Mouse (Mus musculus) thymus, postnatal 36 days (tissue): ENCODE results near the gene Cbx4.

Experiments used
- DNase-seq, 2 experiments: peaks; one replicate each; pipeline ENCODE4 v3.0.0; 2022; ENCODE audit warnings: mixed read lengths in 2 of 2

The Cbx4 gene

GRCm38 (mm10) chr11:119086144-119086971 is at the start of gene Cbx4:
Gene Cbx4, minus strand, starts transcription at chr11:119086221.
- peak; percentile 91 to 96 for DNase-seq

GRCm38 (mm10) chr11:119134586-119134985 is 48.6 kb upstream of the Cbx4 start:
- peak in 1 of 2 experiments; percentile 14 for DNase-seq

- peak; percentile 46 to 58 for DNase-seq
Measured at GRCm38 (mm10) chr11:119133437-119134221, 47.6 kb upstream of the Cbx4 start.

GRCm38 (mm10) chr11:119132198-119133035 is 46.4 kb upstream of the Cbx4 start:
- no peak for DNase-seq

GRCm38 (mm10) chr11:119130081-119130765 is 44.2 kb upstream of the Cbx4 start:
- no peak for DNase-seq

- DNase-seq = no peak
Measured at GRCm38 (mm10) chr11:119129281-119130058, 43.4 kb upstream of the Cbx4 start.

GRCm38 (mm10) chr11:119128668-119129280 is 42.8 kb upstream of the Cbx4 start:
- no peak for DNase-seq

GRCm38 (mm10) chr11:119127686-119128473 is 41.9 kb upstream of the Cbx4 start:
- DNase-seq = peak in 1 of 2 experiments; percentile 39

- no peak for DNase-seq
Measured at GRCm38 (mm10) chr11:119127147-119127546, 41.1 kb upstream of the Cbx4 start.

- DNase-seq = no peak
Measured at GRCm38 (mm10) chr11:119125929-119126861, 40.2 kb upstream of the Cbx4 start.

- no peak for DNase-seq
Measured at GRCm38 (mm10) chr11:119124536-119124935, 38.5 kb upstream of the Cbx4 start.

GRCm38 (mm10) chr11:119123522-119124319 is 37.7 kb upstream of the Cbx4 start:
- DNase-seq = no peak

- DNase-seq = no peak
Measured at GRCm38 (mm10) chr11:119122396-119122795, 36.4 kb upstream of the Cbx4 start.

- no peak for DNase-seq
Measured at GRCm38 (mm10) chr11:119118905-119119304, 32.9 kb upstream of the Cbx4 start.

GRCm38 (mm10) chr11:119117945-119118344 is 31.9 kb upstream of the Cbx4 start:
- no peak for DNase-seq

- no peak for DNase-seq
Measured at GRCm38 (mm10) chr11:119116992-119117391, 31.0 kb upstream of the Cbx4 start.

- no peak for DNase-seq
Measured at GRCm38 (mm10) chr11:119112721-119113120, 26.7 kb upstream of the Cbx4 start.

GRCm38 (mm10) chr11:119111345-119111744 is 25.3 kb upstream of the Cbx4 start:
- no peak for DNase-seq
